Mouse (Mus musculus) right cerebral cortex, postnatal 14 days (tissue): ENCODE measurements at regions not wholly inside any gene's neighbourhood (a gene's known extent, or its start where the extent isn't known, plus 50 kb on each side); places are given as distances from the start of the nearest gene placed in this dataset.
A peak's percentile ranks its signal among the peaks of the same experiment; 100 is the strongest.

Source experiments
- DNase-seq: peaks from one replicate; pipeline ENCODE4 v3.0.0; 2022

DNA sequence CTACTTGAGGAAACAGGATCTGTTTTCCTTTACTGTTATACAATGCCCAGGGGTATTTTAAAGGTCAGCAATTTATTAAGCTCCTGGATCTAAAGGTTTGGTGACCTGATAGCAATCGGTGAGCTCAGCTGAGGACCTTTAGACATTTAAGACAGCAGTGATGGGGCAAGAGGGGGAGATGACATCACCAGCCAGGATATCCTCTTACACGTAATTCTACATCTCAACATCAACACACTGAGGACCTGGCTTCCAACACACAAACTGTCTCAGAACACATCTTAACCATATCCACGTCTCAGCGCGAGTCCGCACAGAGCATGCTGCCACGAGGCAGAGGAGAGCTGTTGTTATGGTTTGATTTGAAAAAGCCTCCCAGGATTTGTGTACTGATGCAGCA is 69.2 kb downstream of the Nhlrc3 start:
- no peak for DNase-seq

- no peak for DNase-seq
These were observed 81.2 kb downstream of the Nhlrc3 start for GRCm38 (mm10) chr3:53381704-53382581.

- no peak for DNase-seq
These were observed 83.5 kb downstream of the Nhlrc3 start for GRCm38 (mm10) chr3:53379519-53380181.

- peak; percentile 18 for DNase-seq
These were observed 86.2 kb downstream of the Nhlrc3 start for GRCm38 (mm10) chr3:53376864-53377447.

DNA sequence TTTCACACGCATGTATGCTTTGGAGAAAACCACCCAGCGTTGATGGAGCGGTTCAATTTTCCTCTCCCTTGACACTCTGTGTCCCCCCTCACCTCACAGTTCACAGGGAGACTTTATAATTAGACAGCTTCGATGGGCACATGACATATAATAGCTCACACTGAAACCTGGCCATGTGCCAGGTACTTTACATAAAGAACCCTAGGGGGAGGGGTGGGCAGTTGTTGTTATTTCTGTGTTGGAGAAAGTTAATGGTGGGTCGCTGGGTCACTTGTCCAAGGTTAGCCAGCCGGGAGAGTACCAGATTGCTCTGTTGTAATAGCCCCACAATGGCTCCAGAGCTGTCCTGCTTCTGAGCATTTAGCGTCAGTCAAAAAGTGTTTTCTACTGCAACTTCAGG is 90.2 kb downstream of the Nhlrc3 start:
- no peak for DNase-seq

- DNase-seq, result peak; percentile 17
These were observed 91.2 kb downstream of the Nhlrc3 start for GRCm38 (mm10) chr3:53371910-53372309.

DNA sequence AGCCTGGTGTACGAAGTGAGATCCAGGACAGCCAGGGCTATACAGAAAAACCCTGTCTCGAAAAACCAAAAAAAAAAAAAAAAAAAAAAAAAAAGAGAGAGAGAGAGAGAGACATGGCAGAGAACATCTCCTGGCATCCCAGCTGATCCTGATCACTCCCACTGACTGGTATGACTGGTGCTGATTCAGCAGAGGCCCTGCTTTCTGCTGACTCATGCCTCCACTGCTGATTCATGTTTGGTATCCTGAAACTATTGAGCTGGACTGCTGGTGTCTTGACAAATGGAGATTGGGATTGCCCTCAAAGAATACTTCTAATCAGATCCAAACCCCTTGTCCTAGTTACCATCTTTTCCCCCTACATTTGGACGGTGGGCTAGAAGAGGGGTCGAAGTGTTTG is 101.9 kb downstream of the Nhlrc3 start:
- no peak for DNase-seq

DNA sequence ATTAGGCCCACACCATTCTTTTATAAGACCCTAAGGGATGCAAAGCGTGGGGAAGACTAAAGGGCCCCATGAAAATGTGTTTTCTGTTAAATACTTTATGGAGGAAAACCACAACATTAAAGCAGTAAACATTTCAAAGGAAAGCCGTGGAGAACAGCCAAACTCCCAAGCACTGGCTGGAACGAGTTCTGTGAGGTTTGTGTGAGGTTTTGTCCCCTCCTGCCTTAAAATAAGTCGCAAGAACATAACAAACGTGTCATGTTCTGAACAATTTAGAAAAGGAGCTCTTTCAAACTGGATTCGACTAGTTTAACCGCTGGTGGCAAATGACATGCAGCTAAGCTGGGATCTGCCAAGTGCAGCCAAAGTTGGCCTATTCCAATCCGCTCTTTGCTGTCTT is 109.4 kb downstream of the Nhlrc3 start:
- DNase-seq, result no peak

DNA sequence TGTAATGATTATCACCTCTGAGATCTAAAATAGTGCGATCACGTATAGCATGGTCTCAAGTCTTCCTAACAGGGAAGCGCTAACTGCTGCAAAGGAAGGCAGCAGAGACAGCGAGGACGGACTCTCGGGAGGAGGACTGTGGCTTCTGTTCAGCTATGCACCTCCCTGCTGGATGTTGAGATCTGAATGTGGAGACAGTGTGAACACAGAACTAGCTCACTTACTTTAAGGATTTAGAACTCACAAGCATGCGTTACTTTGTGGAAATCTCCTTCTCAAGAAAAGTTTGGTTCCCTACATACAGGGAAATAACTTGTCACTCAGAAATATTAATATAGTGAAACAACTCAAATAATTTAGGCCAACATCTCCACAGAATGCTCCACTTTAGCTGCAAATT is 109.8 kb downstream of the Nhlrc3 start:
- no peak for DNase-seq

- no peak for DNase-seq
These were observed 119.5 kb downstream of the Nhlrc3 start for GRCm38 (mm10) chr3:53343638-53344037.

DNA sequence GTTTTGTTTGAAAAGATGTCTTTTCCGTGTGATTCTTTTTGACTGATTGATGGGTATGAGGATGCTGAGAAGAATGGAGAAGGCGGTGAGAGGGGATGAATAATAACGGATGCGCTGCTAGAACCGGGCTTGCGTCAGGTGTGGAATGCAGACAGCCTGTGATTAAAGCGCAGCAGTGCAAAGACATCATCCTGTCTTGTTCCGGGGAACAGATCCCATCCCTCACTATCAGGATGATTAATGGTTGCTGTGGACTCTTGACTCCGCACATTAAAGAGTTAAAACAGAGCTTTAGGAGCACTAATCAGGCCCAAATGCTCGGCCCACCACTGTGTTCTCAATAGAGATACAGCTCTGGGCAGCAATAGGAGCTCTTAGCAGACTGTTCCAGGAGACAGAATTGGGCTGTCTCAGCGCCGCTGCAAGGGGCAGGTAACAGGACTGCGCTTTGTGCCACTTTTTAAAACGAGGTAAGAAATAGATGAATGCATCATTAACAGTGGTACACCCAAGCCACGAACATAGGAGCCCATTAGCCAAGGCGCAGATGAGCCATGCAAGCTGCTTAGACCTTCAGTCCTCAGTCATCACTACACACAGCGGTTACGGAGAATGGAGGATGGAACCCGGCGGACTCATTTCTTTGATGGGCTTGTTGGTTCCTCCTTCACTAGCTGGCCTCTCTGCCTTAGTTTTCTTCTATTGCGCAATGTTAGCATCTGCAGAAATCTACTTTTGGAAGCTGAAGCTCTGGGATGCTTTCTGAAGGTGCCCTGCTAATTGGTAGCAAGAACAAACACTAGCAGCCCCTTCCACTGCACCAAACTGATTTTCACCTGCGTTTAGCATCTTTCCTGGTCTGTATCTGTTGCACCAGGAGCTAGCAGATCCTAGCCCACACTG is 121.6 kb downstream of the Nhlrc3 start:
- DNase-seq, result no peak

DNA sequence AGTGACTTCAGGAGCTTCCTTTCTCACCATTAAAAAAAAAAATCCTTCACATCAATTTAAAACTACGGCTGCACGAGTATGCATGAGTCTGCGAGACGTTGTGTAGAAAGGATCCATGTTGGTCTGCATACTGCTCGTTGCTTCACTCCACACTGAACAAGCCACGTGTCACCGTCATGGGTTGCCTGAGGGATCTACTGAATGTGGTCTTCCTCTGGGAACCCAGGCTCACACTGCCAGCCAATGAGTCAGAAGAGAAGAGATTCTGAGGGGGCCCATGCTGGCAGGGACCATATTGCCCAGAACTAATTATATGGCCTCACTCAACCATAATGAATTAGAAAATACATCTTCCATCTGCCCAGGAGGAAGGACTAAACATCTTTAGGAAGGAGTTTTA is 124.6 kb downstream of the Nhlrc3 start:
- DNase-seq, result no peak

DNA sequence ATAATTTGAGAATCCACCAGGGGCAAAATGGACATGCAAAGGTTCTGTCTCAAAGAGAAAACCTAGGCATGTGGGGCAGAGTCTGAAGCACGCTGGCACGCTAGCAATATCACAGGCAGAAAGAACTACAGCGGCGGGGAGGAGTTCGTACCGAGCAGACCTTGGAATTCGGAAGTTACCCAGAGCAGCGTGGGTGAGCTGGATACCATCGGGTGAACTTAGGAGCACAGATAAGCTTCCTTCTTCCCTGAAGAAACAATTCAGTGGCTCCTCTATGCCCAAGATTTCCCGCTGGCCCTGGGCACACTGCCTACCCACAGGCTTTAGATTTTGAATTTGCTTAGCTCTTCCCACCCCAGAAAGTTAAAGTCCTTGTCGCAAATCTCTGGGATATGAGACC is 129.1 kb downstream of the Nhlrc3 start:
- DNase-seq, result no peak

- DNase-seq, result peak; percentile 51
These were observed 133.6 kb downstream of the Nhlrc3 start for GRCm38 (mm10) chr3:53329528-53329927.

GRCm38 (mm10) chr3:53327424-53327823 is 135.7 kb downstream of the Nhlrc3 start:
- no peak for DNase-seq

DNA sequence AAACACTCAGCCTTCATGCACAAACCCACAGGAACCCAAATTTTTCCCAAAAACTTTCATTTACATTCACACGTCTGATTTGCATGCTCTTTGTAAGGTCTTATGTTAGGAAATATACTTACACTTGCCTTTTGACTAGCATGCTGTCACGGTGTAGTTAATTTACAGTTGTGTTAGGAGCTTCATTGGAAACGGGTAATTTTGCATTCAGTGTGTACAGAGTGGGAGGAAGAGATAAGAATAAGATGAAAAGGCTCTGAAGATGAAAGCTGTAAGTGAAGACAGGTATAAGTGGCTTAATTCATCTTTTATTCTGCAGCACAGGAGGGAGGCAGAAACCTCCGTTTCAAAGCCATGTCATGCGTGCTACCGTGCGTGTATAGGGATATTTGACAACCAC is 136.2 kb downstream of the Nhlrc3 start:
- no peak for DNase-seq

- no peak for DNase-seq
These were observed 138.1 kb downstream of the Nhlrc3 start for GRCm38 (mm10) chr3:53325080-53325479.

DNA sequence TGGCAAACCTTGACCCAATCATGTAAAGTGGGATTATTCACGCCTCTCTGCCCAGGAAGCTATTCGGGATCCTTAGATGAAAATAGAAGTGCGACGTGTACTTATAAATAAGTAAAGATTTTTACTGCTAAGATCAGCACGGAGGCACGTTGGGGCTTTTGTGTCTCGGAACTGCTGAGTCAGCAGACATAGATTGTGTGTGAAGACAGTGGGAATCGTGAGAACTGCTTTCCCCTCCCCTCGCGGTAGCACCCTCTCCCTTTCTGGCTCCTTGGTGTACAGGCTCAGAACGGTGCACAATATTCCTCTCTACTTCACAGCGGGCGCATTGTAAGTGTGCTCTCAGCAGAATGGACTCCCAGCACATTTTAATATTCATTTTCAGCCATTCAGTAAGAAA is 138.7 kb downstream of the Nhlrc3 start:
- DNase-seq, result no peak

GRCm38 (mm10) chr3:53315449-53315848 is 147.7 kb downstream of the Nhlrc3 start:
- DNase-seq, result no peak
